Mouse (Mus musculus) gastrocnemius, adult 8-10 months (tissue): ENCODE measurements around the gene Kat6b. TPM values are rescaled to one million over a fixed set of nuclear protein-coding genes. Genes with fewer than 3 reads are reported as not detected.
A peak's percentile ranks its signal among the peaks of the same experiment; 100 is the strongest.

Experiments used
- DNase-seq, 2 experiments: peaks; one replicate each; pipeline ENCODE4 v3.0.0; 2022; ENCODE audit warnings: low spot score in 2 of 2
- total RNA-seq, 4 experiments: library from RNA; stranded (reverse); gene quantifications; 2 replicates each; pipeline ENCODE4 v1.2.4; 2022

Kat6b gene
- total RNA-seq, 4 experiments from 2014 or later, result 18.5 to 22.6 (median 20.8) TPM

- no peak for DNase-seq
These were observed 41.2 kb downstream of the Kat6b start for GRCm38 (mm10) chr14:21522312-21522978.

GRCm38 (mm10) chr14:21523234-21523633, 42.0 kb downstream of the Kat6b start:
- DNase-seq, result no peak

GRCm38 (mm10) chr14:21523851-21524441, 42.7 kb downstream of the Kat6b start:
- DNase-seq, result no peak

- no peak for DNase-seq
These were observed 44.4 kb downstream of the Kat6b start for GRCm38 (mm10) chr14:21525674-21526073.

- no peak for DNase-seq
These were observed 52.3 kb downstream of the Kat6b start for GRCm38 (mm10) chr14:21533566-21533965.

- DNase-seq, result no peak
These were observed 52.8 kb downstream of the Kat6b start for GRCm38 (mm10) chr14:21534066-21534465.

GRCm38 (mm10) chr14:21534542-21535272, 53.5 kb downstream of the Kat6b start:
- DNase-seq, result no peak

- no peak for DNase-seq
These were observed 55.4 kb downstream of the Kat6b start for GRCm38 (mm10) chr14:21536485-21537181.

- no peak for DNase-seq
These were observed 56.6 kb downstream of the Kat6b start for GRCm38 (mm10) chr14:21537838-21538237.

- DNase-seq, result no peak
These were observed 58.5 kb downstream of the Kat6b start for GRCm38 (mm10) chr14:21539731-21540130.

GRCm38 (mm10) chr14:21540361-21540760, 59.1 kb downstream of the Kat6b start:
- DNase-seq, result no peak

- DNase-seq, result peak; percentile 39 to 56
These were observed 64.3 kb downstream of the Kat6b start for GRCm38 (mm10) chr14:21545529-21545928.

GRCm38 (mm10) chr14:21546351-21546750, 65.1 kb downstream of the Kat6b start:
- no peak for DNase-seq

GRCm38 (mm10) chr14:21547297-21547696, 66.1 kb downstream of the Kat6b start:
- DNase-seq, result no peak

- no peak for DNase-seq
These were observed 66.7 kb downstream of the Kat6b start for GRCm38 (mm10) chr14:21547965-21548364.

GRCm38 (mm10) chr14:21548952-21549607, 67.8 kb downstream of the Kat6b start:
- no peak for DNase-seq

- no peak for DNase-seq
These were observed 68.4 kb downstream of the Kat6b start for GRCm38 (mm10) chr14:21549608-21550115.

- DNase-seq, result no peak
These were observed 69.3 kb downstream of the Kat6b start for GRCm38 (mm10) chr14:21550576-21550975.

- no peak for DNase-seq
These were observed 70.4 kb downstream of the Kat6b start for GRCm38 (mm10) chr14:21551655-21552054.

- DNase-seq, result no peak
These were observed 71.7 kb downstream of the Kat6b start for GRCm38 (mm10) chr14:21552958-21553357.

- DNase-seq, result no peak
These were observed 72.8 kb downstream of the Kat6b start for GRCm38 (mm10) chr14:21554046-21554445.
